Comparison of ENCODE assay signal across 8 mouse cellular contexts in the genomic region with DNA sequence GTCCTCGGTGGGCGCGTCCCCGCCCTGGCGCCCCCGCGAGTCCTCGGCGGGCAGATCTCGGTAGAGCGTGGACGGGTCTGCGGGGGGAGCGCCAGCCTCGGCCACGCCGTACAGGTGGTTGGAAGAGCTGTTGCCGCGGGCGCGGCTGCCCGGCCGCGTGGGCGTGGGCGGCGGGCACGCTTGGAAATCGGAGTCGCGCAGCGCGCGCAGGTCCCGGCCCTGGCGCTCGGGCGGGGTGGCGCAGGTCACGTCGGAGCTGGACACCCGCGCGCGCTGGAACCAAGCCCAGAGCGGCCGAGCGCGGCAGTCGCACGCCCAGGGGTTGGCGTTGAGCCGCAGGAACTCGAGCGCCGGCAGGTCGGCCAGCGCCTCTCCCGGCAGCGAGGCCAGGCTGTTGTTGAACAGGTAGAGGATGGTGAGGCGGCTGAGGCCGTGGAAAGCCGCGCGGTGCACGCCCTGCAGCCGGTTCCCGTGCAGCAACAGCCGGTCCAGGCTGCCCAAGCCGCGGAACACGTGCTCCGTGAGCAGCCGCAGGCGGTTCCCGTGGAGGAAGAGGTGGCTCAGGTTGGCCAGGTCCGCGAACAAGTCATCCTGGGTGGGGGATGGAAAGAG. TPM values are rescaled to one million over a fixed set of nuclear protein-coding genes. Genes with fewer than 3 reads are reported as not detected.
DNase-seq lines count a peak whose midpoint lies in the region; ATAC-seq and TF ChIP-seq lines count a peak whose summit lies in the region.

No protein-coding gene starts in this region.

- ATAC-seq in heart, embryonic 13.5 days (ENCODE audit: extremely low read depth, insufficient number of reproducible peaks, low FRiP score, low TSS enrichment) = 0 out of 2 replicates have a peak, but pooled peaks have one; percentile 21
- peak; percentile 75 for ATAC-seq in lung, embryonic 16.5 days (ENCODE audit: low read depth)

- intact Hi-C loops in left cerebral cortex, postnatal 4 days (cut with DNase I) = no loop called here

- no peak overlapping the region for H3K27ac ChIP-seq in heart, embryonic 13.5 days (replicated peaks)
- H3K27ac ChIP-seq in lung, embryonic 16.5 days (ENCODE audit: low read length) = no peak overlapping the region
- no peak overlapping the region for H3K27ac ChIP-seq in small intestine, adult 2 months (ENCODE audit: insufficient read depth, low read depth, low read length)

- H3K4me1 ChIP-seq in heart, embryonic 13.5 days = peaks cover 15% of the 10 kb centered on the region
- H3K4me1 ChIP-seq in lung, embryonic 16.5 days (replicated peaks; ENCODE audit: control insufficient read depth, insufficient read depth, low read length) = peaks cover 10% of the 10 kb centered on the region
- peaks cover 7% of the 10 kb centered on the region for H3K4me1 ChIP-seq in small intestine, adult 2 months (ENCODE audit: control insufficient read depth, insufficient read depth, insufficient read length, low read length)

- H3K27me3 ChIP-seq in heart, embryonic 13.5 days (replicated peaks) = peaks cover 100% of the 10 kb centered on the region
- H3K27me3 ChIP-seq in lung, embryonic 16.5 days (ENCODE audit: control insufficient read depth, insufficient read depth, low read depth, low read length) = peaks cover 78% of the 10 kb centered on the region
- H3K27me3 ChIP-seq in small intestine, adult 2 months (ENCODE audit: control insufficient read depth, insufficient read depth, low read length) = peaks cover 35% of the 10 kb centered on the region

- TF ChIP-seq CTCF in small intestine, adult 2 months (IDR thresholded peaks at IDR 0.05; ENCODE audit: extremely low read depth, insufficient read length, insufficient replicate concordance, low read depth, low read length) = no peak

- DNase-seq in left cerebral cortex, postnatal 4 days = peak; percentile 48
- no peak for DNase-seq in left cerebral cortex, adult 11 months (ENCODE audit: low spot score)
- DNase-seq in embryo, embryonic 9.5 days (ENCODE audit: extremely low spot score) = peak; percentile 25
- DNase-seq in kidney, adult 9 months = peak; percentile 69
- no peak for DNase-seq in left cerebral cortex, adult 18-20 months (ENCODE audit: low spot score in 2 of 2)

- peak overlapping the region; percentile 61 for H3K4me3 ChIP-seq in heart, embryonic 13.5 days
- H3K4me3 ChIP-seq in lung, embryonic 16.5 days (ENCODE audit: low read length) = peak overlapping the region; percentile 54
- peak overlapping the region; percentile 56 for H3K4me3 ChIP-seq in small intestine, adult 2 months (ENCODE audit: low read depth, low read length)

- no peaks in the 10 kb centered on the region for H3K36me3 ChIP-seq in heart, embryonic 13.5 days
- no peaks in the 10 kb centered on the region for H3K36me3 ChIP-seq in lung, embryonic 16.5 days (ENCODE audit: control insufficient read depth, insufficient read depth, low read length)
- H3K36me3 ChIP-seq in small intestine, adult 2 months (ENCODE audit: control insufficient read depth, insufficient read depth, low read length) = no peaks in the 10 kb centered on the region

- peak overlapping the region; percentile 76 for H3K9ac ChIP-seq in heart, embryonic 13.5 days
- H3K9ac ChIP-seq in lung, embryonic 16.5 days (ENCODE audit: low read length) = peak overlapping the region; percentile 38; the same call in 1 of the 2 replicates

- 1% methylated on average over 78 of the region's 78 CpGs for WGBS in heart, embryonic 13.5 days
- WGBS in lung, embryonic 16.5 days = under 1% methylated on average over 66 of the region's 78 CpGs
- 2% methylated on average over 78 of the region's 78 CpGs for WGBS in small intestine, adult 2 months

- peak overlapping the region; percentile 82 for H3K4me2 ChIP-seq in heart, embryonic 13.5 days
- H3K4me2 ChIP-seq in lung, embryonic 16.5 days (ENCODE audit: low read depth, low read length) = peak overlapping the region; percentile 94

- H3K9me3 ChIP-seq in heart, embryonic 13.5 days = no peaks in the 10 kb centered on the region
- H3K9me3 ChIP-seq in lung, embryonic 16.5 days (ENCODE audit: control insufficient read depth, low read length) = no peaks in the 10 kb centered on the region

- TF ChIP-seq POLR2A in small intestine, adult 2 months (IDR thresholded peaks at IDR 0.05; ENCODE audit: low read depth, low read length) = no peak

RNA-seq across cellular contexts. Expression of a gene that starts 14.3 kb away (rescaled TPM):
- total RNA-seq in left cerebral cortex, postnatal 4 days (2021) = 10 to 100 TPM; 59.4 to 61.6 TPM
- polyA plus RNA-seq in heart, embryonic 13.5 days (2015; fragmentation: Nextera tagmentation; extraction: Ambion mirVana) = 0.72 and 0.99 TPM in 2 replicates
- polyA plus RNA-seq in lung, embryonic 16.5 days (2015; fragmentation: Nextera tagmentation; extraction: Ambion mirVana) = 0.16 and 0.31 TPM in 2 replicates
- polyA plus RNA-seq in small intestine, adult 2 months (2012; rRNA removed) = 4.8 and 11.8 TPM in 2 replicates
- 10 to 100 TPM; 91.9 to 95.9 TPM for total RNA-seq in left cerebral cortex, adult 18-20 months (2021)

RNA-seq across cellular contexts. Expression of a gene that starts 33.6 kb away (rescaled TPM):
- 1 to 10 TPM in 1 of 2 experiments, under 1 TPM in 1; 0.46 to 1.3 TPM for total RNA-seq in left cerebral cortex, postnatal 4 days (2021)
- 16.1 and 17.1 TPM in 2 replicates for polyA plus RNA-seq in heart, embryonic 13.5 days (2015; fragmentation: Nextera tagmentation; extraction: Ambion mirVana)
- polyA plus RNA-seq in lung, embryonic 16.5 days (2015; fragmentation: Nextera tagmentation; extraction: Ambion mirVana) = 16.5 and 20.4 TPM in 2 replicates
- polyA plus RNA-seq in small intestine, adult 2 months (2012; rRNA removed) = 1.8 and 4.4 TPM in 2 replicates
- under 1 TPM; 0.21 to 0.23 TPM for total RNA-seq in left cerebral cortex, adult 18-20 months (2021)

RNA-seq across cellular contexts. Expression of a gene that starts 45.4 kb away (rescaled TPM):
- 10 to 100 TPM; 55.5 to 60.4 TPM for total RNA-seq in left cerebral cortex, postnatal 4 days (2021)
- polyA plus RNA-seq in heart, embryonic 13.5 days (2015; fragmentation: Nextera tagmentation; extraction: Ambion mirVana) = 72.3 and 89.1 TPM in 2 replicates
- polyA plus RNA-seq in lung, embryonic 16.5 days (2015; fragmentation: Nextera tagmentation; extraction: Ambion mirVana) = 36.9 and 39.3 TPM in 2 replicates
- 28.6 and 32.0 TPM in 2 replicates for polyA plus RNA-seq in small intestine, adult 2 months (2012; rRNA removed)
- total RNA-seq in left cerebral cortex, adult 18-20 months (2021) = 10 to 100 TPM; 46.9 to 57.8 TPM

RNA-seq across cellular contexts. Expression of a gene that starts 49.8 kb away (rescaled TPM):
- not detected for total RNA-seq in left cerebral cortex, postnatal 4 days (2021)
- polyA plus RNA-seq in heart, embryonic 13.5 days (2015; fragmentation: Nextera tagmentation; extraction: Ambion mirVana) = 0.24 and 0.27 TPM in 2 replicates
- polyA plus RNA-seq in lung, embryonic 16.5 days (2015; fragmentation: Nextera tagmentation; extraction: Ambion mirVana) = 0.70 and 0.77 TPM in 2 replicates
- polyA plus RNA-seq in small intestine, adult 2 months (2012; rRNA removed) = 0.06 TPM in 1 of 2 replicates, not detected in the other
- not detected for total RNA-seq in left cerebral cortex, adult 18-20 months (2021)

Comparison
In these comparisons a context has a peak if more than half of its experiments do, and no peak if none do; other contexts are left out.
1. DNase-seq: peak in left cerebral cortex, postnatal 4 days (single experiment), embryo, embryonic 9.5 days (single experiment) and kidney, adult 9 months (single experiment); none in left cerebral cortex, adult 11 months (single experiment) and left cerebral cortex, adult 18-20 months (0 of 2).
2. Peak in every context shown above with its lines, with median percentiles within 50 percentile points of each other: H3K4me3 ChIP-seq.